ENCODE assay signal across 26 mouse cellular contexts in the genomic region with DNA sequence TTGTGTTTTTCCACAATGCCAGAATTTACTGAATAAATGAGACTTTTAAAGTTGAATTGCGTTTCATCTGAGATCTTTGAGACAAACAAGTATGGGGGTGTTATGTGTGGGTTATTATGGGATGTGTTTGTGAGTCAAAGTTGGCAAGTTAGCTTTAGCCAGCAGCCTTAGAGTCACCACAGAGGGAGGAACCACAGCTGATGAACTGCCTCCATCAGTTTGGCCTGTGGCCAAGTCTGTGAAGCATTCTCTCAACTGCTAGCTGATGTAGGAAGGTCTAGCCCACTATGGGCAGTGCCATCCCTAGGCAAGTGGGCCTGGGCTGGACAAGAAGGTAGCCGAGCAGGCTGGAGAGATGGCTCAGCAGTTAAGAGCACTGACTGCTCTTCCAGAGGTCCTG. TPM values are rescaled to one million over a fixed set of nuclear protein-coding genes. Genes with fewer than 3 reads are reported as not detected.
DNase-seq lines count a peak whose midpoint lies in the region; ATAC-seq and TF ChIP-seq lines count a peak whose summit lies in the region.
"Had no signal": no experiment of that assay in that cellular context is flagged by ENCODE, and none has a peak within 500 bp of the region (broad histone marks: within the 10 kb centered on the region; RNA-seq: fewer than 3 reads in every experiment).

No protein-coding gene starts in this region.

- H3K4me1 ChIP-seq in MEL (ENCODE audit: control insufficient read depth in 1 of 2, insufficient read depth in 2 of 2, low read length in 2 of 2) = peaks cover 3 to 4% of the 10 kb centered on the region in 2 experiments; a peak in 3 of 4 replicates
- H3K4me1 ChIP-seq: embryonic facial prominence, embryonic 13.5 days; forebrain, embryonic 12.5 days; hindbrain, embryonic 12.5 days; hindbrain, embryonic 15.5 days had no signal

- 0 out of 4 replicates have a peak, but pooled peaks of 1 of the 2 experiments have one; percentile 18 for TF ChIP-seq EP300 in MEL (IDR thresholded peaks at IDR 0.05; ENCODE audit: low read depth in 1 of 2, low read length in 2 of 2)

- H3K4me3 ChIP-seq in MEL (ENCODE audit: control insufficient read depth in 1 of 2, insufficient read depth in 1 of 2, low read depth in 2 of 2, low read length in 2 of 2) = no peak overlapping the region
- H3K4me3 ChIP-seq: embryonic facial prominence, embryonic 10.5 days; embryonic facial prominence, embryonic 13.5 days; erythroblast, embryonic 14.5 days; forebrain, embryonic 12.5 days; gastrocnemius, adult 2 months; hindbrain, embryonic 12.5 days; hindbrain, embryonic 15.5 days had no signal

- H3K27ac ChIP-seq in MEL (ENCODE audit: control insufficient read depth, low read depth, low read length) = no peak overlapping the region
- H3K27ac ChIP-seq: embryonic facial prominence, embryonic 10.5 days; embryonic facial prominence, embryonic 13.5 days; forebrain, embryonic 12.5 days; gastrocnemius, adult 2 months; hindbrain, embryonic 12.5 days; hindbrain, embryonic 15.5 days had no signal

- H3K79me2 ChIP-seq in MEL (ENCODE audit: control insufficient read depth, insufficient read depth, low read length, poor library complexity) = no peaks in the 10 kb centered on the region

- TF ChIP-seq CTCF in MEL (IDR thresholded peaks at IDR 0.05 in 2 of 3, conservative IDR thresholded peaks at IDR 0.05 in 1 of 3; ENCODE audit: control insufficient read depth in 1 of 3, insufficient read depth in 1 of 3, low read depth in 2 of 3, low read length in 3 of 3, poor library complexity in 1 of 3, severe bottlenecking in 1 of 3) = no peak

- no peaks in the 10 kb centered on the region for H3K9me3 ChIP-seq in MEL (replicated peaks; ENCODE audit: insufficient read depth, low read length)
- H3K9me3 ChIP-seq: embryonic facial prominence, embryonic 10.5 days; embryonic facial prominence, embryonic 13.5 days; forebrain, embryonic 12.5 days; G1E; hindbrain, embryonic 12.5 days; hindbrain, embryonic 15.5 days had no signal

- H3K36me3 ChIP-seq in MEL (ENCODE audit: control insufficient read depth in 1 of 2, insufficient read depth in 2 of 2, low read length in 2 of 2) = no peaks in the 10 kb centered on the region
- H3K36me3 ChIP-seq: embryonic facial prominence, embryonic 10.5 days; embryonic facial prominence, embryonic 13.5 days; forebrain, embryonic 12.5 days; G1E; hindbrain, embryonic 12.5 days; hindbrain, embryonic 15.5 days had no signal

- TF ChIP-seq POLR2A in MEL (IDR thresholded peaks at IDR 0.05; ENCODE audit: control insufficient read depth in 1 of 2, insufficient read depth in 1 of 2, low read depth in 1 of 2, low read length in 2 of 2, poor library complexity in 1 of 2) = no peak

- TF ChIP-seq RAD21 in MEL (IDR thresholded peaks at IDR 0.05; ENCODE audit: low read depth, low read length) = no peak

- no peak overlapping the region for H3K9ac ChIP-seq in MEL (ENCODE audit: control insufficient read depth, low read depth, low read length, poor library complexity, severe bottlenecking)
- H3K9ac ChIP-seq: embryonic facial prominence, embryonic 13.5 days; forebrain, embryonic 12.5 days; forebrain, postnatal 0 days; hindbrain, embryonic 12.5 days; hindbrain, embryonic 15.5 days had no signal

- H3K27me3 ChIP-seq in MEL (ENCODE audit: control insufficient read depth in 1 of 2, insufficient read depth in 2 of 2, low read length in 2 of 2) = no peaks in the 10 kb centered on the region
- H3K27me3 ChIP-seq: CH12.LX; forebrain, embryonic 12.5 days; hindbrain, embryonic 12.5 days; hindbrain, embryonic 15.5 days had no signal

- peak; percentile 26 for DNase-seq in right cerebral cortex, adult 18-20 months
- no peak for DNase-seq in right cerebral cortex, postnatal 14 days
- DNase-seq in MEL (ENCODE audit: low read depth, low spot score) = peak; percentile 74
- no peak for DNase-seq in spleen, postnatal 14 days (ENCODE audit: low spot score in 2 of 2)
- DNase-seq in cerebellum, adult 9-11 months = no peak
- DNase-seq: adrenal gland, adult 8-10 months; adrenal gland, postnatal 25 days; B cell, adult 2 months; cerebellum, adult 18-20 months; cerebellum, adult 9-10 months; cerebellum, postnatal 25 days; embryo, embryonic 11 days; forebrain, postnatal 0 days; gastrocnemius, adult 2 months; gastrocnemius, postnatal 14 days; heart, adult 11 months had no signal

- ATAC-seq in common myeloid progenitor, adult 5-6 weeks (replicated peaks; ENCODE audit: low read depth, poor library complexity, severe bottlenecking) = 0 out of 2 replicates have a peak, but pooled peaks have one; percentile 15
- ATAC-seq: activated CD4-positive, CD25-positive, alpha-beta regulatory T cell, adult 4 months; forebrain, postnatal 0 days had no signal

TF ChIP-seq in MEL, 35 proteins besides CTCF, POLR2A, EP300 and RAD21:
- TF ChIP-seq ZMIZ1 (IDR thresholded peaks at IDR 0.05; ENCODE audit: low read depth, low read length) (no peak), BHLHE40 (IDR thresholded peaks at IDR 0.05; ENCODE audit: borderline replicate concordance, low read depth, low read length) (no peak), ETS1 (IDR thresholded peaks at IDR 0.05; ENCODE audit: low read depth, low read length) (peak; percentile 63; the same call in 1 of the 2 replicates), SMC3 (IDR thresholded peaks at IDR 0.05; ENCODE audit: low read depth, low read length) (no peak), ELF1 (IDR thresholded peaks at IDR 0.05; ENCODE audit: low read depth, low read length) (0 out of 2 replicates have a peak, but pooled peaks have one; percentile 4), RCOR1 (IDR thresholded peaks at IDR 0.05; ENCODE audit: low read depth, low read length) (no peak), SIN3A (IDR thresholded peaks at IDR 0.05; ENCODE audit: low read length) (0 out of 2 replicates have a peak, but pooled peaks have one; percentile 30)

RNA-seq across cellular contexts. Expression of a gene that starts 19.9 kb away (rescaled TPM):
- 112 and 115 TPM in 2 replicates for total RNA-seq in MEL (2012; rRNA removed)
- 100 to 1,000 TPM in 1 of 2 experiments, not detected in 1; 169 TPM for polyA plus RNA-seq in MEL (2012; ENCODE audit: insufficient read depth in 1 of 2, insufficient read length in 2 of 2, low read depth in 1 of 2, low replicate concordance in 2 of 2, missing spikeins in 1 of 2)
- total RNA-seq in common myeloid progenitor, adult 5-6 weeks (2017) = 60.0 and 66.6 TPM in 2 replicates

Comparison
In these comparisons a context has a peak if more than half of its experiments do, and no peak if none do; other contexts are left out.
1. DNase-seq: peak in right cerebral cortex, adult 18-20 months (single experiment) and MEL (single experiment); none in right cerebral cortex, postnatal 14 days (single experiment), spleen, postnatal 14 days (0 of 2) and cerebellum, adult 9-11 months (single experiment).